Mouse (Mus musculus) ZHBTc4 (cell line): ENCODE measurements around the gene Cfap77.

Experiments
- DNase-seq: peaks from one replicate; pipeline ENCODE4 v3.0.0-alpha.2; 2011; ENCODE audit warnings: low read depth, low spot score

The Cfap77 gene

GRCm38 (mm10) chr2:29051932-29052331 lies 2.9 kb downstream of the Cfap77 start:
- DNase-seq, result no peak

GRCm38 (mm10) chr2:29046151-29046550 lies 8.7 kb downstream of the Cfap77 start:
- no peak for DNase-seq

GRCm38 (mm10) chr2:29042124-29042523 lies 12.7 kb downstream of the Cfap77 start:
- no peak for DNase-seq

GRCm38 (mm10) chr2:29041477-29041768 lies 13.4 kb downstream of the Cfap77 start:
- DNase-seq, result no peak

- DNase-seq, result no peak
Observed at GRCm38 (mm10) chr2:29040594-29041476, 14.0 kb downstream of the Cfap77 start.

- no peak for DNase-seq
Observed at GRCm38 (mm10) chr2:29039741-29040140, 15.1 kb downstream of the Cfap77 start.

- DNase-seq, result no peak
Observed at GRCm38 (mm10) chr2:29035698-29036097, 19.2 kb downstream of the Cfap77 start.

GRCm38 (mm10) chr2:29034542-29035475 lies 20.1 kb downstream of the Cfap77 start:
- no peak for DNase-seq

GRCm38 (mm10) chr2:29031951-29032350 lies 22.9 kb downstream of the Cfap77 start:
- no peak for DNase-seq

- peak; percentile 31 for DNase-seq
Observed at GRCm38 (mm10) chr2:29030048-29030734, 24.7 kb downstream of the Cfap77 start.

GRCm38 (mm10) chr2:29025284-29025683 lies 29.6 kb downstream of the Cfap77 start:
- DNase-seq, result no peak

- no peak for DNase-seq
Observed at GRCm38 (mm10) chr2:29023001-29023400, 31.9 kb downstream of the Cfap77 start.

GRCm38 (mm10) chr2:29021025-29021424 lies 33.8 kb downstream of the Cfap77 start:
- DNase-seq, result no peak

- no peak for DNase-seq
Observed at GRCm38 (mm10) chr2:29018680-29019079, 36.2 kb downstream of the Cfap77 start.

GRCm38 (mm10) chr2:29016599-29017587 lies 38.0 kb downstream of the Cfap77 start:
- peak; percentile 50 for DNase-seq

GRCm38 (mm10) chr2:29012523-29012922 lies 42.3 kb downstream of the Cfap77 start:
- no peak for DNase-seq

- no peak for DNase-seq
Observed at GRCm38 (mm10) chr2:29007656-29008055, 47.2 kb downstream of the Cfap77 start.

- no peak for DNase-seq
Observed at GRCm38 (mm10) chr2:29006455-29007034, 48.3 kb downstream of the Cfap77 start.

- DNase-seq, result no peak
Observed at GRCm38 (mm10) chr2:29004037-29004436, 50.8 kb downstream of the Cfap77 start.

GRCm38 (mm10) chr2:28998246-28998645 lies 56.6 kb downstream of the Cfap77 start:
- DNase-seq, result no peak
